Mouse (Mus musculus) adrenal gland, adult 2 months (tissue): ENCODE results near the gene Gm973. TPM values are rescaled to one million over a fixed set of nuclear protein-coding genes. Genes with fewer than 3 reads are reported as not detected.

Experiments used
- DNase-seq: peaks from one replicate; pipeline ENCODE4 v3.0.0; 2021
- polyA plus RNA-seq: library from polyadenylated mRNA; depleted of rRNA; stranded (reverse); fragments of >200 nt; gene quantifications from 2 replicates; pipeline ENCODE4 v1.2.3, GENCODE M21; 2012; rRNA removed
- total RNA-seq, 2 experiments: library from RNA; stranded (reverse); gene quantifications; 2 replicates each; pipeline ENCODE4 v1.2.3; 2021

The Gm973 gene
- total and polyA plus RNA-seq, 3 experiments, result 0.83 to 40.9 (median 1.4) TPM

- DNase-seq, result peak; percentile 92
Measured at GRCm38 (mm10) chr1:59684819-59685755, 169.0 kb downstream of the Gm973 start, which contains the start of gene Nop58. TSS of gene Nop58 (plus strand) at chr1:59684971.

Other genes starting within 250 kb of the Gm973 start
- 10 to 100 TPM in 1 of 2 experiments, 1 to 10 TPM in 1; 9.9 to 16.7 TPM for gene Fzd7, start 33.8 kb upstream of the Gm973 start, total RNA-seq
- 20.1 and 22.0 TPM in 2 replicates for gene Fzd7, start 33.8 kb upstream of the Gm973 start, polyA plus RNA-seq
- gene Sumo1, start 154.6 kb downstream of the Gm973 start, total RNA-seq, result 100 to 1,000 TPM; 112 to 132 TPM
- 3.4 and 3.8 TPM in 2 replicates for gene Sumo1, start 154.6 kb downstream of the Gm973 start, polyA plus RNA-seq
- gene Nop58, start 168.7 kb downstream of the Gm973 start, total RNA-seq, result 100 to 1,000 TPM in 1 of 2 experiments, 10 to 100 TPM in 1; 87.4 to 129 TPM
- gene Nop58, start 168.7 kb downstream of the Gm973 start, polyA plus RNA-seq, result 16.8 and 18.9 TPM in 2 replicates
- 10 to 100 TPM; 47.6 to 71.5 TPM for gene Bmpr2, start 247.1 kb downstream of the Gm973 start, total RNA-seq
- 4.2 and 7.3 TPM in 2 replicates for gene Bmpr2, start 247.1 kb downstream of the Gm973 start, polyA plus RNA-seq